Mouse (Mus musculus): ENCODE results near the gene Zfp820. TPM values are rescaled to one million over a fixed set of nuclear protein-coding genes. Genes with fewer than 3 reads are reported as not detected.

The Zfp820 gene
- polyA plus RNA-seq (2012; rRNA removed; ENCODE audit: low replicate concordance) = 0.07 and 0.17 TPM in 2 replicates

GRCm38 (mm10) chr17:21845545-21846321, at the start of gene Zfp820:
TSS of gene Zfp820 (minus strand) at chr17:21845772.

Other genes with a start within 250 kb of the Zfp820 start
- 0.50 and 0.95 TPM in 2 replicates for gene Zfp983, start 195.1 kb downstream of the Zfp820 start, polyA plus RNA-seq (2012; rRNA removed; ENCODE audit: low replicate concordance)
- not detected in 2 replicates for gene Gm10226, start 153.9 kb downstream of the Zfp820 start, polyA plus RNA-seq (2012; rRNA removed; ENCODE audit: low replicate concordance)
- gene Zfp760, start 138.0 kb downstream of the Zfp820 start, polyA plus RNA-seq (2012; rRNA removed; ENCODE audit: low replicate concordance) = 0.59 and 1.9 TPM in 2 replicates
- 1.5 TPM in 2 replicates for gene Zfp229, start 115.0 kb downstream of the Zfp820 start, polyA plus RNA-seq (2012; rRNA removed; ENCODE audit: low replicate concordance)
- 0.33 and 1.3 TPM in 2 replicates for gene Zfp995, start 64.2 kb upstream of the Zfp820 start, polyA plus RNA-seq (2012; rRNA removed; ENCODE audit: low replicate concordance)
- 1.4 and 2.4 TPM in 2 replicates for gene Zfp942, start 116.7 kb upstream of the Zfp820 start, polyA plus RNA-seq (2012; rRNA removed; ENCODE audit: low replicate concordance)
- gene Zfp943, start 116.8 kb upstream of the Zfp820 start, polyA plus RNA-seq (2012; rRNA removed; ENCODE audit: low replicate concordance) = 4.3 and 6.3 TPM in 2 replicates

Data from mammary gland, adult 2 months (tissue).